11 mouse cellular contexts compared by ENCODE assay signal in the genomic region with DNA sequence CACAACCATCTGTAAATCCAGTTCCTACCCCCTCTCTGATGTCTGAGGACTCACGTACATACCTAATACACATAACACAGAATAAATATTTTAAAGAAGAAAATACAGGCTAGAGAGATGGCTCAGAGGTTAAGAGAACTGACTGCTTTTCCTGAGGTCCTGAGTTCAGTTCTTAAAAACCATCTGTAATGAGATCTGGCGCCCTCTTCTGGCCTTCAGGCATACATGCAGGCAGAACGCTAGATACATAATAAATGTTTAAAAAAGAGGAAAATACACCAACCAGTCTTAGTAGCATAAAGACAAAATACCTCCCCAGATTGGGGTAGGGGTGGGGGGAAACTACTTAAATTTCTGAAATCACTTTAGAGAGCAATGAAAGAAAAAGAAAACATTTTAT. TPM values are rescaled to one million over a fixed set of nuclear protein-coding genes. Genes with fewer than 3 reads are reported as not detected.
DNase-seq lines count a peak whose midpoint lies in the region; ATAC-seq lines count a peak whose summit lies in the region.
"Had no signal": no experiment of that assay in that cellular context is flagged by ENCODE, and none has a peak within 500 bp of the region (broad histone marks: within the 10 kb centered on the region; RNA-seq: fewer than 3 reads in every experiment).

No protein-coding gene starts in this region.

- no peaks in the 10 kb centered on the region for H3K9me3 ChIP-seq in hindbrain, embryonic 11.5 days (ENCODE audit: control insufficient read depth, low read length)
- no peaks in the 10 kb centered on the region for H3K9me3 ChIP-seq in hindbrain, embryonic 12.5 days (replicated peaks)
- H3K9me3 ChIP-seq: limb, embryonic 15.5 days had no signal

- no peak overlapping the region for H3K4me2 ChIP-seq in hindbrain, embryonic 11.5 days (replicated peaks; ENCODE audit: low read depth, low read length)
- no peak overlapping the region for H3K4me2 ChIP-seq in hindbrain, embryonic 12.5 days (replicated peaks)
- H3K4me2 ChIP-seq: limb, embryonic 15.5 days had no signal

- H3K9ac ChIP-seq in hindbrain, embryonic 11.5 days (ENCODE audit: low read depth, low read length), result no peak overlapping the region
- no peak overlapping the region for H3K9ac ChIP-seq in hindbrain, embryonic 12.5 days
- H3K9ac ChIP-seq: limb, embryonic 15.5 days had no signal

- no peaks in the 10 kb centered on the region for H3K36me3 ChIP-seq in hindbrain, embryonic 11.5 days (ENCODE audit: control insufficient read depth, insufficient read depth, low read length)
- no peaks in the 10 kb centered on the region for H3K36me3 ChIP-seq in hindbrain, embryonic 12.5 days
- H3K36me3 ChIP-seq: limb, embryonic 15.5 days had no signal

- H3K27me3 ChIP-seq in hindbrain, embryonic 11.5 days (ENCODE audit: control insufficient read depth, insufficient read depth, low read length), result no peaks in the 10 kb centered on the region
- H3K27me3 ChIP-seq in hindbrain, embryonic 12.5 days, result no peaks in the 10 kb centered on the region
- H3K27me3 ChIP-seq: limb, embryonic 15.5 days had no signal

- no peak overlapping the region for H3K4me3 ChIP-seq in hindbrain, embryonic 11.5 days (ENCODE audit: low read depth, low read length)
- H3K4me3 ChIP-seq in hindbrain, embryonic 12.5 days, result no peak overlapping the region
- H3K4me3 ChIP-seq: limb, embryonic 15.5 days; myocyte had no signal

- H3K27ac ChIP-seq in hindbrain, embryonic 11.5 days (ENCODE audit: low read depth, low read length), result no peak overlapping the region
- H3K27ac ChIP-seq in hindbrain, embryonic 12.5 days, result no peak overlapping the region

- 61% methylated on average over 3 of the region's 3 CpGs for WGBS in hindbrain, embryonic 11.5 days
- WGBS in hindbrain, embryonic 12.5 days, result 66% methylated on average over 3 of the region's 3 CpGs

- peak; percentile 53 for DNase-seq in hindbrain, embryonic 11.5 days (ENCODE audit: low spot score)
- peak; percentile 40 for DNase-seq in thymus, postnatal 0 days (ENCODE audit: low spot score)
- DNase-seq in thymus, adult 18-20 months, result no peak
- DNase-seq in c-Kit-positive CD71-positive TER-119-positive erythroid progenitor cells, embryonic 14.5 days (ENCODE audit: low spot score), result peak; percentile 43
- no peak for DNase-seq in urinary bladder, postnatal 25 days (ENCODE audit: low spot score)
- no peak for DNase-seq in urinary bladder, postnatal 4 days (ENCODE audit: low spot score in 2 of 2)
- DNase-seq: kidney, adult 9 months had no signal

- ATAC-seq in hindbrain, embryonic 11.5 days (ENCODE audit: low FRiP score), result no peak
- ATAC-seq in hindbrain, embryonic 12.5 days (ENCODE audit: low FRiP score), result no peak
- no peak for ATAC-seq in activated CD4-positive, CD25-positive, alpha-beta regulatory T cell, adult 4 months

- no peaks in the 10 kb centered on the region for H3K4me1 ChIP-seq in hindbrain, embryonic 11.5 days (replicated peaks; ENCODE audit: control insufficient read depth, insufficient read depth, low read length)
- peaks cover 14% of the 10 kb centered on the region; the same call in 1 of the 2 replicates for H3K4me1 ChIP-seq in hindbrain, embryonic 12.5 days

RNA-seq across cellular contexts. Expression of a gene that starts 41.2 kb away (rescaled TPM):
- 41.5 and 42.3 TPM in 2 replicates for polyA plus RNA-seq in hindbrain, embryonic 11.5 days (2014; fragmentation: Nextera tagmentation; extraction: Ambion mirVana)
- polyA plus RNA-seq in hindbrain, embryonic 12.5 days (2016; fragmentation: Nextera tagmentation; extraction: Ambion mirVana), result 38.8 and 39.2 TPM in 2 replicates
- 43.9 and 44.1 TPM in 2 replicates for polyA plus RNA-seq in thymus, postnatal 0 days (2015; fragmentation: Nextera tagmentation; extraction: Ambion mirVana)
- polyA plus RNA-seq in activated CD4-positive, CD25-positive, alpha-beta regulatory T cell, adult 4 months (2017; shearing (Covaris generic)), result 10 to 100 TPM; 90.9 to 97.8 TPM

RNA-seq across cellular contexts. Expression of a gene that starts 59.7 kb away (rescaled TPM):
- polyA plus RNA-seq in hindbrain, embryonic 11.5 days (2014; fragmentation: Nextera tagmentation; extraction: Ambion mirVana), result 6.0 and 7.4 TPM in 2 replicates
- polyA plus RNA-seq in hindbrain, embryonic 12.5 days (2016; fragmentation: Nextera tagmentation; extraction: Ambion mirVana), result 5.8 and 6.9 TPM in 2 replicates
- 8.4 and 10.5 TPM in 2 replicates for polyA plus RNA-seq in thymus, postnatal 0 days (2015; fragmentation: Nextera tagmentation; extraction: Ambion mirVana)
- polyA plus RNA-seq in activated CD4-positive, CD25-positive, alpha-beta regulatory T cell, adult 4 months (2017; shearing (Covaris generic)), result 1 to 10 TPM; 2.7 to 4.1 TPM

RNA-seq across cellular contexts. Expression of a gene that starts 59.8 kb away (rescaled TPM):
- 17.7 and 18.5 TPM in 2 replicates for polyA plus RNA-seq in hindbrain, embryonic 11.5 days (2014; fragmentation: Nextera tagmentation; extraction: Ambion mirVana)
- polyA plus RNA-seq in hindbrain, embryonic 12.5 days (2016; fragmentation: Nextera tagmentation; extraction: Ambion mirVana), result 17.6 and 18.1 TPM in 2 replicates
- polyA plus RNA-seq in thymus, postnatal 0 days (2015; fragmentation: Nextera tagmentation; extraction: Ambion mirVana), result 11.8 and 13.9 TPM in 2 replicates
- polyA plus RNA-seq in activated CD4-positive, CD25-positive, alpha-beta regulatory T cell, adult 4 months (2017; shearing (Covaris generic)), result 10 to 100 TPM; 15.3 to 19.5 TPM

Comparison
In these comparisons a context has a peak if more than half of its experiments do, and no peak if none do; other contexts are left out.
1. DNase-seq: peak in hindbrain, embryonic 11.5 days (single experiment), thymus, postnatal 0 days (single experiment) and c-Kit-positive CD71-positive TER-119-positive erythroid progenitor cells, embryonic 14.5 days (single experiment); none in thymus, adult 18-20 months (0 of 2), urinary bladder, postnatal 25 days (single experiment) and urinary bladder, postnatal 4 days (0 of 2).